In the genomic region with DNA sequence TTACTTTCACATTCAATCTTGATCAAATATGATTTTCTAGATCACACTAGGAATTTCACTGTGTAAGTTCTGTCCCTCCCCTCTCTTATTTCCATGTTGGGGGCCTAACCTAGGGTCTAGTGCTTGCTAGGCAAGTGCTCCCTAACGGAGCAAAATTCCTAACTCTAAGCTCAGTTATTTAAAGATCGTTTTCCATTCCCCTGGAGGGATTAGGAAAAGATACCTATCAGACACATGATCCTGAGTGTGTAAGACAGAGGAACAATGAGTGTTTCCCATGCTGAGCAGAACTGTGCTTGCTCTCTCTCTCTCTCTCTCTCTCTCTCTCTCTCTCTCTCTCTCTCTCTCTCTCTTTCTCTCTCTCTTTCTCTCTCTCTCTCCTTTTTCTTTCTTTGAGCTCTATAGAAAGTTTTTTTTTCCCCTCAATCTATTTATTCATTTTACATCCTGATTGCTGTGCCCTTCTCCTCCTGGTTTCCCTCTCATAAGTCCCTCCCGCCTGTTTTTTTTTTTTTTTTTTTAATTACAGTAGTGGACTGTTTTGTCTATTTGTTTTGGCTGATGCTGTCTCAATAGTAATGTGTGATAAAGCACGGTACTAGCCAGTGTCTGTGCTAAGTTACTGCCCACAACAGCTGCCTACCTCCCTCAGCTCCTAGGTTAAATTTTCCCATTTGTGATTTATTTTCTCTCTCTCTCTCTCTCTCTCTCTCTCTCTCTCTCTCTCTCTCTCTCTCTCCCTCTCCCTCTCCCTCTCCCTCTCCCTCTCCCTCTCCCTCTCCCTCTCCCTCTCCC, we compare ENCODE assay signal across 23 mouse cellular contexts.
DNase-seq lines count a peak whose midpoint lies in the region; ATAC-seq and TF ChIP-seq lines count a peak whose summit lies in the region.
"Had no signal": no experiment of that assay in that cellular context is flagged by ENCODE, and none has a peak within 500 bp of the region (broad histone marks: within the 10 kb centered on the region; RNA-seq: fewer than 3 reads in every experiment).

No protein-coding gene starts in this region.

- peak overlapping the region in 1 of 2 experiments; percentile 55; a peak in 2 of 4 replicates for H3K27ac ChIP-seq in heart, embryonic 14.5 days (replicated peaks in 1 of 2; ENCODE audit: control insufficient read depth in 1 of 2, insufficient read depth in 1 of 2, low read depth in 2 of 2, low read length in 2 of 2)
- no peak overlapping the region for H3K27ac ChIP-seq in liver, adult 2 months (replicated peaks; ENCODE audit: insufficient read depth, low read depth, low read length)
- no peak overlapping the region for H3K27ac ChIP-seq in liver, postnatal 0 days (ENCODE audit: low read depth)
- H3K27ac ChIP-seq: embryonic facial prominence, embryonic 12.5 days; gastrocnemius, adult 2 months; hindbrain, embryonic 14.5 days; limb, embryonic 12.5 days; midbrain, embryonic 10.5 days; neural tube, embryonic 13.5 days; stomach, embryonic 15.5 days had no signal

- 18% methylated on average over 4 of the region's 4 CpGs for WGBS in heart, embryonic 14.5 days
- WGBS in liver, adult 2 months, result 33% methylated on average over 4 of the region's 4 CpGs
- WGBS in liver, postnatal 0 days (ENCODE audit: insufficient replicate concordance), result 38% methylated on average over 4 of the region's 4 CpGs

- no peaks in the 10 kb centered on the region for H3K36me3 ChIP-seq in heart, embryonic 14.5 days (ENCODE audit: control insufficient read depth, insufficient read depth, low read length)
- H3K36me3 ChIP-seq in liver, adult 2 months (ENCODE audit: control insufficient read depth, insufficient read depth, low read length), result no peaks in the 10 kb centered on the region
- no peaks in the 10 kb centered on the region for H3K36me3 ChIP-seq in liver, postnatal 0 days (replicated peaks; ENCODE audit: insufficient read depth, low read length)
- H3K36me3 ChIP-seq: embryonic facial prominence, embryonic 12.5 days; G1E; limb, embryonic 12.5 days; midbrain, embryonic 10.5 days; neural tube, embryonic 13.5 days; stomach, embryonic 15.5 days had no signal

- H3K4me2 ChIP-seq in heart, embryonic 14.5 days (ENCODE audit: low read length), result peak overlapping the region; percentile 48; the same call in 1 of the 2 replicates
- no peak overlapping the region for H3K4me2 ChIP-seq in liver, postnatal 0 days (ENCODE audit: low read depth, low read length)
- H3K4me2 ChIP-seq: embryonic facial prominence, embryonic 12.5 days; hindbrain, embryonic 14.5 days; limb, embryonic 12.5 days; liver, embryonic 11.5 days; neural tube, embryonic 13.5 days; stomach, embryonic 15.5 days had no signal

- TF ChIP-seq POLR2A in liver, adult 2 months (IDR thresholded peaks at IDR 0.05; ENCODE audit: extremely low read depth, insufficient read depth, low read length), result no peak

- no peaks in the 10 kb centered on the region; the same call in 1 of the 2 replicates for H3K79me2 ChIP-seq in liver, adult 2 months (ENCODE audit: control insufficient read depth, insufficient read depth, low read length)

- H3K4me3 ChIP-seq in heart, embryonic 14.5 days (ENCODE audit: control insufficient read depth in 1 of 2, insufficient read depth in 1 of 2, low read depth in 1 of 2, low read length in 2 of 2), result no peak overlapping the region
- H3K4me3 ChIP-seq in liver, adult 2 months (ENCODE audit: insufficient read depth, low read depth, low read length), result no peak overlapping the region
- H3K4me3 ChIP-seq in liver, postnatal 0 days (ENCODE audit: low read depth, low read length), result no peak overlapping the region
- H3K4me3 ChIP-seq: embryonic facial prominence, embryonic 12.5 days; erythroblast, embryonic 14.5 days; gastrocnemius, adult 2 months; limb, embryonic 12.5 days; midbrain, embryonic 10.5 days; neural tube, embryonic 13.5 days; stomach, embryonic 15.5 days had no signal

- no peak overlapping the region for H3K9ac ChIP-seq in heart, embryonic 14.5 days (ENCODE audit: low read length)
- no peak overlapping the region for H3K9ac ChIP-seq in liver, adult 2 months (ENCODE audit: low read depth, low read length)
- H3K9ac ChIP-seq in liver, postnatal 0 days (replicated peaks), result no peak overlapping the region
- H3K9ac ChIP-seq: embryonic facial prominence, embryonic 12.5 days; hindbrain, embryonic 14.5 days; limb, embryonic 12.5 days; neural tube, embryonic 13.5 days; stomach, embryonic 15.5 days had no signal

- TF ChIP-seq CTCF in liver, adult 2 months (IDR thresholded peaks at IDR 0.05; ENCODE audit: low read depth, low read length), result no peak
- no peak for TF ChIP-seq CTCF in liver, postnatal 0 days (IDR thresholded peaks at IDR 0.05; ENCODE audit: low read depth)

- ATAC-seq in heart, embryonic 14.5 days (ENCODE audit: insufficient number of reproducible peaks, insufficient read depth, low FRiP score, low read depth), result no peak
- no peak for ATAC-seq in liver, postnatal 0 days
- ATAC-seq: forebrain, embryonic 16.5 days; midbrain, embryonic 16.5 days had no signal

- DNase-seq in heart, adult 9 months (ENCODE audit: low spot score in 2 of 2), result no peak
- peak; percentile 77 for DNase-seq in liver, adult 2 months (ENCODE audit: extremely low read depth, low read depth, low spot score)
- DNase-seq in liver, postnatal 0 days, result no peak
- DNase-seq in 3T3-L1 (ENCODE audit: low read depth, low spot score), result peak; percentile 53
- DNase-seq in Muller cell, postnatal 12 days (ENCODE audit: inconsistent ontology term), result peak; percentile 27
- no peak for DNase-seq in spleen, postnatal 10 days (ENCODE audit: low spot score in 2 of 2)
- DNase-seq in B cell, adult 2 months, result no peak
- DNase-seq: cerebellum, adult 18-20 months; cerebellum, postnatal 10 days; right cerebral cortex, postnatal 14 days had no signal

- no peaks in the 10 kb centered on the region for H3K27me3 ChIP-seq in heart, embryonic 14.5 days (ENCODE audit: control insufficient read depth, insufficient read depth, low read length)
- H3K27me3 ChIP-seq in liver, adult 2 months (ENCODE audit: control insufficient read depth, insufficient read depth, low read length), result peaks cover under 1% of the 10 kb centered on the region; the same call in 1 of the 2 replicates
- H3K27me3 ChIP-seq in liver, postnatal 0 days (ENCODE audit: insufficient read depth, low read length), result no peaks in the 10 kb centered on the region
- H3K27me3 ChIP-seq: embryonic facial prominence, embryonic 12.5 days; limb, embryonic 12.5 days; neural tube, embryonic 13.5 days; stomach, embryonic 15.5 days had no signal

- no peak for TF ChIP-seq EP300 in liver, postnatal 0 days (IDR thresholded peaks at IDR 0.05; ENCODE audit: low read depth)

- H3K4me1 ChIP-seq in heart, embryonic 14.5 days (ENCODE audit: control insufficient read depth in 2 of 2, insufficient read depth in 2 of 2, low read length in 2 of 2), result peaks cover 2 to 10% of the 10 kb centered on the region in 2 experiments; a peak in 2 of 4 replicates
- peaks cover 7% of the 10 kb centered on the region for H3K4me1 ChIP-seq in liver, adult 2 months (ENCODE audit: control insufficient read depth, insufficient read depth, low read length)
- peaks cover 3% of the 10 kb centered on the region; the same call in 1 of the 2 replicates for H3K4me1 ChIP-seq in liver, postnatal 0 days (ENCODE audit: insufficient read depth)
- H3K4me1 ChIP-seq: embryonic facial prominence, embryonic 12.5 days; limb, embryonic 12.5 days; stomach, embryonic 15.5 days had no signal

- no peaks in the 10 kb centered on the region for H3K9me3 ChIP-seq in heart, embryonic 14.5 days (ENCODE audit: control insufficient read depth, low read length)
- no peaks in the 10 kb centered on the region for H3K9me3 ChIP-seq in liver, postnatal 0 days (ENCODE audit: low read length)
- H3K9me3 ChIP-seq: embryonic facial prominence, embryonic 12.5 days; limb, embryonic 12.5 days; midbrain, embryonic 10.5 days; neural tube, embryonic 13.5 days; stomach, embryonic 15.5 days had no signal

Comparison
In these comparisons a context has a peak if more than half of its experiments do, and no peak if none do; other contexts are left out.
1. DNase-seq: peak in liver, adult 2 months (single experiment), 3T3-L1 (single experiment) and Muller cell, postnatal 12 days (single experiment); none in heart, adult 9 months (0 of 2), liver, postnatal 0 days (single experiment), spleen, postnatal 10 days (0 of 2) and B cell, adult 2 months (0 of 2).